Mouse (Mus musculus): ENCODE data around the gene Wdr49.

- TF ChIP-seq POLR2A (IDR thresholded peaks at IDR 0.05; ENCODE audit: low read depth, low read length), result no peak
- TF ChIP-seq CTCF (conservative IDR thresholded peaks at IDR 0.05 in 1 of 2, IDR thresholded peaks at IDR 0.05 in 1 of 2; ENCODE audit: low read depth in 2 of 2, low read length in 2 of 2), result no peak
- no peak for TF ChIP-seq MAZ (IDR thresholded peaks at IDR 0.05; ENCODE audit: low read depth, low read length)
- TF ChIP-seq GABPA (IDR thresholded peaks at IDR 0.05; ENCODE audit: insufficient replicate concordance, low read depth, low read length), result no peak
- TF ChIP-seq CHD2 (IDR thresholded peaks at IDR 0.05; ENCODE audit: low read length), result no peak
- TF ChIP-seq ELF1 (IDR thresholded peaks at IDR 0.05; ENCODE audit: low read depth, low read length), result no peak
- TF ChIP-seq MXI1 (IDR thresholded peaks at IDR 0.05; ENCODE audit: low read depth, low read length), result no peak
- peak; percentile 65 for TF ChIP-seq EP300 (IDR thresholded peaks at IDR 0.05; ENCODE audit: low read length)
- no peak for TF ChIP-seq TCF12 (IDR thresholded peaks at IDR 0.05; ENCODE audit: low read depth, low read length)
- no peak for TF ChIP-seq SMC3 (IDR thresholded peaks at IDR 0.05; ENCODE audit: low read depth, low read length)
- no peak for TF ChIP-seq MYC (IDR thresholded peaks at IDR 0.05; ENCODE audit: low read depth, low read length)
Measured at GRCm38 (mm10) chr3:75468154-75468553, 13.8 kb downstream of the Wdr49 start.
